Mouse (Mus musculus) frontal cortex, postnatal 25 days (tissue): Measurements from ENCODE around the gene Mcat.
"Not testable (repeated sequence)": the region's sequence is repeated elsewhere in the genome, so short reads cannot be mapped to it uniquely, and the experiment has no call there.

Experiments
- DNase-seq, 2 experiments: peaks; one replicate each; pipeline ENCODE4 v3.0.0; 2022; ENCODE audit warnings: low spot score in 2 of 2

Mcat gene

DNA sequence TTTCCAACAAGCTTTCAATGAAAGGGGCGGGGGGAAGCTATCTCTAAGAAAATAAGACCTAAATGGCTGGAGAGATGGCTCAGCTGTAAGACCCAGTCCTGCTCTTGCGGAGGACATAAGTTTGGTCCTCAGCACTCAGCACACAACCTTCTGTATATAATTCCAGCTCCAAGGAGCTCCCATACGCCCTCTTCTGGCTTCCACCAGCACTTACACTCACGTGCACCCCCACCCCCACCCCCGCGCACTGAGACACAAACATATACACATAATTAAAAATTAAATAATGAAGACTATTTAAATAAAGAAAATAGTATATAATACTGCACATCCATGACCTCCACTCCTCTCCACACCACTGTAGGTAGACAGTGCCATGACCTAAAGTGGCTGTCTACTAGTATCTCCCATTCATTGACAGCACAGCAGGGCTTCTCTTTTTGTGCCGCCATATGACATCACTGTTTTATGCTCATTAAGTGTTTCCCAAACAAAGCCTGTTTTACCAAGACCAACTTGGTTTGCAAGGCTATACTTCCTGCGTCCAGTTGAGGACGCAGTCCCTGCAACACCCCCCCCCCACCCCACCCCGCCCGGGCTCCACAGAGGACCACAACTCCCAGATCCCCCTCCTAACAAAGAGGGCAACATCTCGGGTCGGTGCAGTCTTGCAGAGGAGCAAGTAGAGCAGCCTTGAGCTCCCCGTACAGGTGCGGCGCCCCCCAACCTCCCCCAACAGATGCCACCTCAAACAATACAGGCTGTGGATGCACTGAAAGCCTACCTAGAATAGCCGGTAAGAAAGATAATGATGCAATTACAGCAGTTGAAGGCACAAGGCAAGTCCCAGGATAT, 53.4 kb downstream of the Mcat start:
- DNase-seq, result no peak

DNA sequence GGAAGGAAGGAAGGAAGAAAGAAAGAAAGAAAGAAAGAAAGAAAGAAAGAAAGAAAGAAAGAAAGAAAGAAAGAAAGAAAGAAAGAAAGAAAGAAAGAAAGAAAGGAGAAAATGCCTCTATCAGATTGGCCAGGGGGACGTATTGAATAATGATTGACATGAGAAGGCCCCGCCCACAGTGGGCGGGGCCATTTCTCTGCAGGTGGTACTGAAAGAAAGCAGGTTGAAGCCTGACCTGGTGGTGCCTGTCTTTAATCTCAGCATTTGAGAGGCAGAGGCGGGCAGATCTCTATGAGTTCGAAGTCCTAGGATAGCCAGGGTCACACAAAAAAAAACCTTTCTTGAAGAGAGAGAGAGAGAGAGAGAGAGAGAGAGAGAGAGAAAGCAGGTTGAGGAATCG, 62.1 kb downstream of the Mcat start:
- DNase-seq, result not testable (repeated sequence)

- DNase-seq, result no peak
Observed at GRCm38 (mm10) chr15:83500352-83500751, 63.2 kb downstream of the Mcat start.

DNA sequence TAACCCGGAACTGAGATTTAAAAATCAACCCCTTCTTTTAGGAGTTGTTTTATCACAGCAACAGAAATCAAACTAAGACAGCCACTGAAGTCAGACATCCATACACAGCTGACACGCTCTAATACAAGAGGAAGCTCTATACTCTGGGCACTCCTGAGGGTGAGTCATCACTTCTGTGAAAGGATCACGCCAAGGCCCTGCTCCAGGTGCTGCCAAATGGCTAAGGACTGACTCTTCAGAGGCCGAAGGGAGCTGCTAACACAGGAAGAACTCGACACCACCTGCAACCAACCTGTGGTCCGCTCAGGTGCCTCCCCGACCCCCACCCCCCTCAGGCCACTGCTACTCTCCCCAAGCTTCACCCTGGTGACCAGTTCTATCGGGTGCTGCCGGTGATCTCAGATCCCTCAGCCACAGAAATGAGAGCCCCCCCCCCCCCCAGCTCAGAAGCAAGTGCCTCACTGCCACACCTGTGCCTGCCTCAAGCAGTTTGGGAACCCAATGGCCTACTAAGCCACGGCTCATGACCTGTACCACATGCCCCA, 64.3 kb downstream of the Mcat start:
- no peak for DNase-seq

- no peak for DNase-seq
Observed at GRCm38 (mm10) chr15:83497299-83497698, 66.3 kb downstream of the Mcat start.
